Mouse (Mus musculus): ENCODE data around the gene Otop1.

Otop1 gene

GRCm38 (mm10) chr5:38301761-38302411 is 26.1 kb downstream of the Otop1 start:
- no peak for DNase-seq (ENCODE audit: inconsistent ontology term)

- DNase-seq (ENCODE audit: inconsistent ontology term), result peak; percentile 74
Measured at GRCm38 (mm10) chr5:38302651-38303050, 26.9 kb downstream of the Otop1 start.

DNA sequence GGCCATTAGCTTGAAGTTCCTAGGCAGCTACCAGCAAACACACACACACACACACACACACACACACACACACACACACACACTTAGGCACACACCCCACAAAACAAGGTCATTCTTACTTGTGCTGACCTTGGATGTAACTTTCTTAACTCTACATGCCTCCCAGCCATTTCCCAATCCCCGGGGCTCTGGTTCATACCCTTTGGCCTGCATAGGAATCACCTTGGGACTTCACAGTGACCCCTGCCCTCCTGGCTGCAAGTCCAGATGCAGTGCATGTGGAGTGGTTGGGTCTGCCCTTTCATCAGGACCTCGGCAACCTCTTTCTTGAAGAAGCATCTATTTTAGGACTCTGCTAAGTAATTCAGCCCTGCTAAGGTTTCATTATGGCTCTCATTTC is 29.5 kb downstream of the Otop1 start:
- no peak for DNase-seq (ENCODE audit: inconsistent ontology term)

DNA sequence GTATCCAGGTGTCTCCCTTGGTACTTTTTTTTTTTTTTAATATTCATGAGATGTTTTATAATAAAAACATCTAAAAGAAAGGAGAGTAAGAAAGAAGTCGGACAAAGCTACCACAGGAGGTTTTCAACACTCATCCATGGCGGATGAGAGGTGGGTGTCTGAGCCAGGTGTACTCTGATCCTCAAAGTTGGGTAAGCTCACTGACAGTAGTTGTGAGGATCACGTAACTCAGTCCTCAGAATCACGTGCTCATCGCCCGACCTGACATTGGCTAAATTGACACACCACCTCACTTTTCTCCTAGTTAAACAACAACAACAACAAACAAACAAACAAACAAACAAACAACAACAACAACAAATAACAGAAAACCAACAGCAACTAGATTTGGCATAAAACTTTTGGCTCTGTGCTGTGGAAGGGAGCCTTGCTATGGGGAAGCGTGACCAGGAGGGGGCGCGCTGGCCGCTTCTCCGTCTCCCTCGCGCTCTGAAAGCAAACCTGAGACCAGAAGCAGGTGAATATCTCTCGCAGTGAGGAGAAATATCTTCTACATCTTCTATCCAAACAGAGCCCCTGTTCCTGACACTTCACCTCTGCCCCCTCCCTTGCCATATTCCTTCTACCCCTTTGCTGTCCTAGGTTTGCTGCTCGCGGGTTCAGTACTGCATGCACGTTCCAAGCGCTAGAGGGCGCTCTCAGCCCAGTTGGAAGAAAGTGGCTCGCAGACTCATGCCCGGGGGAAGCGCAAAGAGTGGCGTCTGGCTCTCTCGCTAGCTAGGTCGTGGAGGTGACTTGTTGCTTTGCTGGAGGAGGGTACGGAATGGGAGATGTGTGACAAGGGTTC is 31.7 kb downstream of the Otop1 start:
- peak; percentile 80 for DNase-seq (ENCODE audit: inconsistent ontology term)

DNA sequence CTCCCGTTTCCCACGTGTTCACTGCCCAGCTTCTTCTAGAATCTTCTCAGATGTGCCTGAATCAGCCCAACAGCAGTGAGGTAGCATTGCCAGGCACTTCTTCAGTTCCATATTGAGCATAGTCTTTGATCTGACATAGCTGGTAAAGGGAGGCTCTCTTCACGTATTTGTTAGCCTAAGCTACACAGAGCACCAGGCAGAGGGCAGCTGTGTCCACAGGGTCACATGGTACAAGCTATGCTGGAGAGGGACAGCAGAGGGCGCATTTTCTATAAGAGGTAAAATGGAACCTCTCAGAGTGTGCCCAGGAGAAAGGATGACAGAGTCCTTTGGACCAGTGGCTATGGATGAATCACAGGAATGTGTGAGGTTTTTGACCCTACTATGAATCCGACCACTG is 33.1 kb downstream of the Otop1 start:
- DNase-seq (ENCODE audit: inconsistent ontology term), result peak; percentile 24

GRCm38 (mm10) chr5:38309795-38310194 is 34.0 kb downstream of the Otop1 start:
- DNase-seq (ENCODE audit: inconsistent ontology term), result no peak

- peak; percentile 20 for DNase-seq (ENCODE audit: inconsistent ontology term)
Measured at GRCm38 (mm10) chr5:38318966-38319786, 43.4 kb downstream of the Otop1 start, which contains the start of gene Drd5. Drd5 (plus strand) TSS chr5:38319367.

DNA sequence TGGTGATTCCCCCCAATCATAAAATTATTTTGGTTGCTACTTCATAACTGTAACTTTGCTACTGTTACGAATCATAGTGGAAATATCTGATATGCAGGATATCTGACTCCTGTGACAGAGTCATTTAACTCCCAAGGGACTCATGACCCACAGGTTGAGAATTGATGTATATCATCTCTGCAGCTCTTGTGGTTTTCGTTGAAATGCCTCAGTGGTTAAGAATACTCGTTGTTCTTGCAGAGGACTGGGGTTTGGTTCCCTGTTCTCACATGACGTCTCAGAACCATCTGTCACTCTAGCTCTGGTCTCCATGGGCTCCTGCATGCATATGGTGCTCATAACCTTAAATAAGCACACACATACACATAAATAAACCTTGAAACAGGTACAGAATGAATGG is 57.6 kb downstream of the Otop1 start:
- no peak for DNase-seq (ENCODE audit: inconsistent ontology term)

GRCm38 (mm10) chr5:38334582-38334981 is 58.8 kb downstream of the Otop1 start:
- no peak for DNase-seq (ENCODE audit: inconsistent ontology term)

DNA sequence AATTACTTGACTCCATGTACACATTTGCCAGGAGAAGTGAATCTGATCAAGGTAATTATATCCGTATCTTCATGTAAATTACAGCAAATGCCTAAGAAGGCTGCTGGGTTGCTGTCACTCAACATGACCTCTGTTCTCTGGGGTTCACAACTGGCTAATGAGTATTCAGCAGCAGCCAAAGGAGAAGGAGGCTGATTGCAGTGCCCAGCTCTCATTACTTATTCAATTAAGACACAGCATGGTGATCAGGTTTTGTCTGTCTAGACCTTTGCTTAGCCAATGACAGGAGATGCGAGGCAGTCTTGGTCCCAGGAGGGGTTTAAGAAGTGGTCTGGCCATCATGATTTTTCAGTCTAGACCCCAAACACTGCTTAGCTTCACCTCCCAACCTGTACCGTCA is 67.3 kb downstream of the Otop1 start:
- DNase-seq (ENCODE audit: inconsistent ontology term), result no peak

- peak; percentile 45 for DNase-seq (ENCODE audit: inconsistent ontology term)
Measured at GRCm38 (mm10) chr5:38346646-38347432, 71.1 kb downstream of the Otop1 start.

- DNase-seq (ENCODE audit: inconsistent ontology term), result no peak
Measured at GRCm38 (mm10) chr5:38350351-38350929, 74.7 kb downstream of the Otop1 start.

All from Muller cell, postnatal 12 days (primary cell).